Mouse (Mus musculus) heart, adult 2 months (tissue): ENCODE results near the gene Ribc1. TPM values are rescaled to one million over a fixed set of nuclear protein-coding genes. Genes with fewer than 3 reads are reported as not detected.

Source experiments
- DNase-seq, 2 experiments: peaks; one replicate each; pipeline ENCODE4 v3.0.0; 2021
- H3K27ac ChIP-seq: fragments of 200-600 bp; 2 replicates; pipeline ENCODE4 v1.8.1; 2022
- H3K27me3 ChIP-seq: fragments of 200-500 bp; 2 replicates; pipeline ENCODE4 v1.6.1; 2012; ENCODE audit warnings: mild to moderate bottlenecking, low read length, inconsistent platforms, mixed read lengths; ENCODE audit not compliant: control insufficient read depth, insufficient read depth
- H3K36me3 ChIP-seq: fragments of 200-500 bp; 2 replicates; pipeline ENCODE4 v1.6.1; 2012; ENCODE audit warnings: low read length, inconsistent platforms; ENCODE audit not compliant: control insufficient read depth, insufficient read depth
- H3K4me1 ChIP-seq: fragments of 200-500 bp; 2 replicates; pipeline ENCODE4 v1.6.1; 2011; ENCODE audit warnings: low read length; ENCODE audit not compliant: control insufficient read depth, insufficient read depth
- H3K4me3 ChIP-seq: fragments of 200-600 bp; 2 replicates; pipeline ENCODE4 v1.8.1; 2022
- H3K79me2 ChIP-seq: fragments of 200-500 bp; replicated peaks from 2 replicates; pipeline ENCODE4 v1.6.1; 2012; ENCODE audit warnings: mild to moderate bottlenecking, inconsistent platforms, low read length, moderate library complexity, mixed read lengths; ENCODE audit not compliant: control insufficient read depth, insufficient read depth
- H3K9ac ChIP-seq: fragments of 200-500 bp; 2 replicates; pipeline ENCODE4 v1.6.1; 2012; ENCODE audit warnings: low read depth, mild to moderate bottlenecking, control low read depth, inconsistent platforms, low read length, mixed read lengths
- CTCF ChIP-seq: fragments of 200-600 bp; IDR thresholded peaks from 2 replicates; pipeline ENCODE4 v1.8.1; 2022; ENCODE audit warnings: antibody characterized with exemption, mild to moderate bottlenecking, moderate library complexity
- EP300 ChIP-seq: fragments of 200-500 bp; IDR thresholded peaks from 2 replicates; pipeline ENCODE4 v1.6.1; 2011; ENCODE audit warnings: low read depth, low read length, control low read depth; ENCODE audit not compliant: insufficient read depth
- POLR2A ChIP-seq: fragments of 200-500 bp; IDR thresholded peaks from 2 replicates; pipeline ENCODE4 v1.6.1; 2011; ENCODE audit warnings: mild to moderate bottlenecking, low read depth, low read length, control low read depth; ENCODE audit not compliant: insufficient read depth
- WGBS: fragments of 180-500 bp; shearing (Covaris S2); methylation state at CpG from one replicate; pipeline ENCODE4 v1.1.7; 2018; 5-methylcytosine and 5-hydroxymethylcytosine counted together
- intact Hi-C: fragments of 180-260 bp; cut with DNase I; formaldehyde crosslinking; loops from one replicate; pipeline ENCODE4 v1.15.1; 2025
- long read RNA-seq: library from polyadenylated mRNA; stranded (forward); transcript quantifications from one replicate; pipeline ENCODE4 v2.0.0, GENCODE M21; 2021
- polyA plus RNA-seq: library from polyadenylated mRNA; depleted of rRNA; stranded (reverse); fragments of >200 nt; gene quantifications from 2 replicates; pipeline ENCODE4 v1.2.3, GENCODE M21; 2012; rRNA removed
- total RNA-seq, 2 experiments: library from RNA; stranded (reverse); gene quantifications; 2 replicates each; pipeline ENCODE4 v1.2.3; 2021

The Ribc1 gene
- total RNA-seq (under 1 TPM in 1 of 2 experiments, not detected in 1; 0.31 TPM), polyA plus RNA-seq (0.29 TPM in 1 of 2 replicates, not detected in the other)
- long read RNA-seq = 0 reads

- DNase-seq = peak; percentile 89 to 94
- Histone ChIP-seq H3K4me3 (peak within 1 kb of the TSS; percentile 75), H3K9ac (peak within 1 kb of the TSS; percentile 75), H3K27me3 (no peaks in the 10 kb centered on the region), H3K79me2 (no peaks in the 10 kb centered on the region), H3K4me1 (no peaks in the 10 kb centered on the region; the same call in 1 of the 2 replicates), H3K36me3 (no peaks in the 10 kb centered on the region; the same call in 1 of the 2 replicates), H3K27ac (peak within 1 kb of the TSS; percentile 94)
- TF ChIP-seq CTCF (no peak), EP300 (peak; percentile 76), POLR2A (peak; percentile 66)
- intact Hi-C loops = loop anchor here (1.0 to 10.0 kb wide), 5 partner anchors 14 to 328 kb away; partner anchors contain the start of genes Huwe1, Kdm5c and Tspyl2
- 15% methylated on average over 59 of the region's 64 CpGs for WGBS
Observed at GRCm38 (mm10) chrX:152016151-152017145, at the start of gene Ribc1, which contains the start of gene Smc1a. Ribc1 (minus strand) TSS chrX:152016295. Smc1a (plus strand) TSS chrX:152016428.

- intact Hi-C loops = no loop called here
- H3K27ac ChIP-seq = no peak overlapping the region
- no peak for TF ChIP-seq EP300
- no peak for TF ChIP-seq CTCF
- TF ChIP-seq POLR2A = no peak
Observed at GRCm38 (mm10) chrX:152065674-152066073, 49.6 kb upstream of the Ribc1 start.

GRCm38 (mm10) chrX:152054094-152054493 is 38.0 kb upstream of the Ribc1 start:
- WGBS = 72% methylated on average over 1 of the region's 1 CpGs
- DNase-seq = no peak
- intact Hi-C loops = no loop called here
- no peak overlapping the region for H3K9ac ChIP-seq
- no peak overlapping the region for H3K27ac ChIP-seq
- TF ChIP-seq CTCF (no peak), POLR2A (no peak), EP300 (no peak)
- no peak overlapping the region for H3K4me3 ChIP-seq
- H3K4me1 ChIP-seq = no peaks in the 10 kb centered on the region
- no peaks in the 10 kb centered on the region for H3K27me3 ChIP-seq
- no peaks in the 10 kb centered on the region for H3K79me2 ChIP-seq
- H3K36me3 ChIP-seq = no peaks in the 10 kb centered on the region

More at GRCm38 (mm10) chrX:152065674-152066073, 49.6 kb upstream of the Ribc1 start:
- no peak overlapping the region for H3K9ac ChIP-seq
- DNase-seq = no peak
- H3K4me1 ChIP-seq = no peaks in the 10 kb centered on the region
- no peaks in the 10 kb centered on the region for H3K27me3 ChIP-seq
- 61% methylated on average over 2 of the region's 2 CpGs for WGBS
- no peak overlapping the region for H3K4me3 ChIP-seq
- H3K36me3 ChIP-seq = no peaks in the 10 kb centered on the region
- no peaks in the 10 kb centered on the region for H3K79me2 ChIP-seq

GRCm38 (mm10) chrX:152052546-152052945 is 36.5 kb upstream of the Ribc1 start:
- intact Hi-C loops = no loop called here
- Histone ChIP-seq H3K79me2 (no peaks in the 10 kb centered on the region), H3K4me1 (no peaks in the 10 kb centered on the region), H3K9ac (no peak overlapping the region), H3K27ac (no peak overlapping the region), H3K36me3 (no peaks in the 10 kb centered on the region), H3K27me3 (no peaks in the 10 kb centered on the region), H3K4me3 (no peak overlapping the region)
- TF ChIP-seq CTCF (no peak), POLR2A (no peak), EP300 (no peak)
- 56% methylated on average over 3 of the region's 3 CpGs for WGBS
- no peak for DNase-seq

GRCm38 (mm10) chrX:152047230-152047629 is 31.1 kb upstream of the Ribc1 start:
- H3K4me1 ChIP-seq = no peaks in the 10 kb centered on the region
- H3K79me2 ChIP-seq = no peaks in the 10 kb centered on the region
- no peak overlapping the region for H3K27ac ChIP-seq
- DNase-seq = no peak
- H3K36me3 ChIP-seq = no peaks in the 10 kb centered on the region
- no peaks in the 10 kb centered on the region for H3K27me3 ChIP-seq
- H3K4me3 ChIP-seq = no peak overlapping the region
- H3K9ac ChIP-seq = no peak overlapping the region
- peak; percentile 13; the same call in 1 of the 2 replicates for TF ChIP-seq CTCF
- TF ChIP-seq EP300 = no peak
- intact Hi-C loops = no loop called here

- H3K79me2 ChIP-seq = no peaks in the 10 kb centered on the region
- no peak overlapping the region for H3K4me3 ChIP-seq
- no peak for TF ChIP-seq CTCF
- TF ChIP-seq EP300 = no peak
- TF ChIP-seq POLR2A = no peak
- intact Hi-C loops = no loop called here
- H3K4me1 ChIP-seq = no peaks in the 10 kb centered on the region
- no peak overlapping the region for H3K9ac ChIP-seq
- H3K27ac ChIP-seq = no peak overlapping the region
- H3K27me3 ChIP-seq = no peaks in the 10 kb centered on the region
- no peak for DNase-seq
- no peaks in the 10 kb centered on the region; the same call in 1 of the 2 replicates for H3K36me3 ChIP-seq
Observed at GRCm38 (mm10) chrX:152039865-152040264, 23.8 kb upstream of the Ribc1 start.
